Mouse (Mus musculus) megakaryocyte, adult 5-6 weeks (primary cell): ENCODE measurements at regions not wholly inside any gene's neighbourhood (a gene's known extent, or its start where the extent isn't known, plus 50 kb on each side); places are given as distances from the start of the nearest gene placed in this dataset.

Source experiments
- ATAC-seq: 2 replicates; pipeline ENCODE4 v1.8.0; 2016; ENCODE audit warnings: mild to moderate bottlenecking, inconsistent platforms; ENCODE audit not compliant: poor library complexity, severe bottlenecking

DNA sequence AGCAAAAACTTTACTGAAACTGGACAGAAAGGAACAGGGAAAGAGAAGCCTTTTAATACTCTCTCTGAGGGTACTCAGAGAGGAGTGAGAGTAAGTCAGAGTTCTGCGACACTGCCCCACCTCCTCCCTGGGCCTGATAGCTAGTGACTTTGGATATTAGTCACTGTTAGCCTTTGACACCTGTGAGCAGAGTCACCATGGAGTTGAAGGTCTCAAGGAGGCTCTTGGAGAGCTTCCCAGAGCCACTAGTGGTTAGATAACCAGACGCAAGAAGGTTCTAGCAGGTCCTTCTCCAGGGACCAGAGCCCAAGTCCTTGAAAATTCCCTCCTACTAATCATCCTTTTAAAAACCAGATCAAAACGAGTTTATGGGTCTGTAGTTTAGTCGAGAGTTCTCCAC, 94.3 kb downstream of the Brms1l start:
- no peak for ATAC-seq

DNA sequence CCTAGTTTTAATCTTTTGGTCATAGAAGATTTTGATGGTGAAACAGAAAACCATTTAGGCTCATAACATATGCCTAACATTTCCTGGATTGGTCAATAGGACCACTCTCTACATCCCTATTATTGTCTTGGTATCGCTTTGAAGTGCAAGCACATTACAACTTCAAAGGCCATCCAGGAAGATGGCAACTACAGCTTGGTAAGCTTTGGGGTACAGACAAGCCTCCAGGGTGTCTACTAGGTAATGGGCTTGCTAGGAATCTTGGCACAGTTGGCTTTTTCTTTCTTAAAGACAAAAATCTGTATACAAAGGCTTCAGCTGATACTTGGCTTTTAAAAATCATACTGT, 90.8 kb downstream of the Brms1l start:
- ATAC-seq = no peak

DNA sequence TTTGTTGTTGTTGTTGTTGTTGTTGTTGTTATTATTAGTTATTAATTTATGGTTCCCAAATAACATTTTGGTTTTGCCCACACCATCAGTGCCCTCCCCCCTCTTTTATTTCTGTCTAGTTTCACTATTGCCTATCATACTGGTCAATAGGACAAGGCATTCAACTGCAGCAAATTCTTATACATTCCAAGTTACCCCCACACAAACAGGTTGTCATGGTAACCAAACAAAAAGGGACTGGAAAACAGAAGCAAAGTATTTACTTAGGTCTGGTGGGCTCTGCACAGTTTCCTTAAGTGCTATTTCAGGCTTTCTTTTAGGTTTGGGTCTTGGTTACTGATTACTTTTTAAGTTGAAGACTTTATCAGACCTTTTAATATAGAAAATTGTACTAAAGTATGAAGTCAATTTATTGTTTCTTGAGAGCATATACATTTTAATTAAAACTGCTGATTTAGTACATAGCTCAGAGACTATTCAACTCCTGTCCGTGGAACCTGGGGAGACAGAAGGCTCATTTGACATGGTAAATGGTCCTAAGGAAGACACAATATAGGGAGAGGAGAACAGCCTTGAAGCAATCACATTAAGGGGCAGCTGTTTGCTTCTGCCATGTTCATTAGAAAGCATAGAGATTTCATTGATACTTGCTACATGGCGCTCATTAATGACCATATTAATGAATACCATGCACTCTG, 90.3 kb downstream of the Brms1l start:
- no peak for ATAC-seq
